Mouse (Mus musculus) lung, embryonic 16.5 days (tissue): ENCODE data around the gene Fam167b. TPM values are rescaled to one million over a fixed set of nuclear protein-coding genes. Genes with fewer than 3 reads are reported as not detected.

ENCODE experiments used
- ATAC-seq: fragments of 200-750 bp; cut with Nextera tagmentation; 2 replicates; pipeline ENCODE4 v1.8.0; 2017; ENCODE audit warnings: low read depth, mild to moderate bottlenecking, moderate library complexity
- H3K27ac ChIP-seq: fragments of 300-500 bp; sonication (generic); 2 replicates; pipeline ENCODE4 v1.5.1; 2014; ENCODE audit warnings: mild to moderate bottlenecking, control low read depth, low read length
- H3K27me3 ChIP-seq: fragments of 300-500 bp; sonication (generic); 2 replicates; pipeline ENCODE4 v1.6.1; 2014; ENCODE audit warnings: low read depth, low read length, mixed read lengths; ENCODE audit not compliant: control insufficient read depth, insufficient read depth
- H3K36me3 ChIP-seq: fragments of 300-500 bp; sonication (generic); 2 replicates; pipeline ENCODE4 v1.6.1; 2014; ENCODE audit warnings: low read length; ENCODE audit not compliant: control insufficient read depth, insufficient read depth
- H3K4me1 ChIP-seq: fragments of 300-500 bp; sonication (generic); replicated peaks from 2 replicates; pipeline ENCODE4 v1.6.1; 2014; ENCODE audit warnings: low read length, mixed read lengths; ENCODE audit not compliant: control insufficient read depth, insufficient read depth
- H3K4me2 ChIP-seq: fragments of 300-500 bp; sonication (generic); 2 replicates; pipeline ENCODE4 v1.6.1; 2014; ENCODE audit warnings: low read depth, low read length, control low read depth
- H3K4me3 ChIP-seq: fragments of 300-500 bp; sonication (generic); 2 replicates; pipeline ENCODE4 v1.5.1; 2014; ENCODE audit warnings: mild to moderate bottlenecking, low read length, control low read depth
- H3K9ac ChIP-seq: fragments of 300-500 bp; sonication (generic); 2 replicates; pipeline ENCODE4 v1.6.1; 2014; ENCODE audit warnings: low read length, control low read depth
- H3K9me3 ChIP-seq: fragments of 300-500 bp; sonication (generic); 2 replicates; pipeline ENCODE4 v1.6.1; 2016; ENCODE audit warnings: low read length; ENCODE audit not compliant: control insufficient read depth
- WGBS: fragments of 180-500 bp; shearing (Covaris S2); extraction: QIAGEN DNeasy Blood & Tissue Kit; methylation state at CpG from one replicate; pipeline ENCODE4 v1.1.7; 2014; 5-methylcytosine and 5-hydroxymethylcytosine counted together
- polyA plus RNA-seq: library from polyadenylated mRNA; unstranded; fragments of >200 nt; fragmentation: Nextera tagmentation; extraction: Ambion mirVana; gene quantifications from 2 replicates; pipeline ENCODE4 v1.2.1, GENCODE M21; 2015

Gene Fam167b
- polyA plus RNA-seq, 1 experiment from 2014 or later = 5.3 TPM

- ATAC-seq = no peak
- no peak overlapping the region for H3K4me3 ChIP-seq
- H3K27ac ChIP-seq = peak overlapping the region; percentile 62
- H3K4me2 ChIP-seq = no peak overlapping the region
- no peaks in the 10 kb centered on the region for H3K9me3 ChIP-seq
- peaks cover 5% of the 10 kb centered on the region; the same call in 1 of the 2 replicates for H3K4me1 ChIP-seq
- 62% methylated on average over 13 of the region's 13 CpGs for WGBS
- H3K27me3 ChIP-seq = no peaks in the 10 kb centered on the region; the same call in 1 of the 2 replicates
- no peaks in the 10 kb centered on the region for H3K36me3 ChIP-seq
- H3K9ac ChIP-seq = no peak overlapping the region
Observed at GRCm38 (mm10) chr4:129572236-129573092, 5.9 kb downstream of the Fam167b start.

- Histone ChIP-seq H3K4me3 (no peak overlapping the region), H3K27ac (no peak overlapping the region; the same call in 1 of the 2 replicates), H3K4me1 (no peaks in the 10 kb centered on the region; the same call in 1 of the 2 replicates), H3K9ac (no peak overlapping the region), H3K27me3 (no peaks in the 10 kb centered on the region; the same call in 1 of the 2 replicates), H3K9me3 (no peaks in the 10 kb centered on the region), H3K36me3 (no peaks in the 10 kb centered on the region), H3K4me2 (no peak overlapping the region)
- 63% methylated on average over 8 of the region's 8 CpGs for WGBS
- no peak for ATAC-seq
Observed at GRCm38 (mm10) chr4:129571551-129572084, 6.7 kb downstream of the Fam167b start.

GRCm38 (mm10) chr4:129570028-129570427, 8.3 kb downstream of the Fam167b start:
- H3K9ac ChIP-seq = no peak overlapping the region
- H3K9me3 ChIP-seq = no peaks in the 10 kb centered on the region
- no peaks in the 10 kb centered on the region for H3K36me3 ChIP-seq
- no peak overlapping the region for H3K4me2 ChIP-seq
- H3K27me3 ChIP-seq = no peaks in the 10 kb centered on the region
- no peak overlapping the region for H3K4me3 ChIP-seq
- no peak overlapping the region for H3K27ac ChIP-seq
- H3K4me1 ChIP-seq = no peaks in the 10 kb centered on the region
- 83% methylated on average over 6 of the region's 6 CpGs for WGBS
- ATAC-seq = no peak

DNA sequence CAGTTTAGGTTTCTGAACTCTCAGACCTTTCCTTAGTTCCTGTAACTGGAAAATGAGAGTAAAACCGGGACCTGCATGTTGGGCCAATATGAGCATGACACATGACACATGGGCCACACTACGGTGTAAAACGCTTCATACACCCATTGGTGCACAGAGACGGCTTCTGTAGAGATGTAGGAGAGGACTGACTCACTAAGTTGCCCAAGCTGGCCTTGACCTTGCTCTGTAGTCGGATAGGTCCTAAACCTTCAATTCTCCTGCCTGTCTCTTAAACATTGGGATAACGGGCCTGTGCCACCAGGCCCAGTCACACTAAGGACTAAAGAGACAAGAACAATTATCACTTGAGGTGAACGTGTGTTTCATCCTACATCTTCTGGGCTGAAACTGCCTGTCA, 10.0 kb downstream of the Fam167b start:
- ATAC-seq = no peak
- no peak overlapping the region for H3K9ac ChIP-seq
- 88% methylated on average over 7 of the region's 7 CpGs for WGBS
- H3K27me3 ChIP-seq = no peaks in the 10 kb centered on the region
- H3K9me3 ChIP-seq = no peaks in the 10 kb centered on the region
- no peak overlapping the region for H3K4me3 ChIP-seq
- H3K4me2 ChIP-seq = no peak overlapping the region
- 0 out of 2 replicates have a peak, but pooled peaks cover 2% of the 10 kb centered on the region for H3K4me1 ChIP-seq
- no peak overlapping the region for H3K27ac ChIP-seq
- H3K36me3 ChIP-seq = no peaks in the 10 kb centered on the region

DNA sequence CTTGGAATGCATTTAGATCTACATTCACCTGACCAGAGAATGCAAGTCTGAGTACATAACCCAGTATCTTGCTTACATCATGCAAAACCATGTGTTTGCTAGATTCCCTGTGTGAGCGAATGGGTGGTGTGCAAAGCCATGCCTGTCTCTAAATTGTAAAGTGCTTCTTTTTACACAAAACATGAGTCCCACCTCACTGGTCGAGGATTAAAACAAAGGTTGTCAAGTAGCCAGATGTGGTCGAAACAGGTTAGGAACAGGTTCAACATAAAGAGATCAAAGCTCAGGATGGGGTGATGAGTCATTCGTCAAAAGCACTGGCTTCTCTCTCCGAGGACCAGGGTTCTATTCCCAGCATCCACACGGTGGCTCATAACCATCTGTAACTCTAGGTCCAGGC, 13.2 kb downstream of the Fam167b start:
- no peaks in the 10 kb centered on the region for H3K27me3 ChIP-seq
- no peak overlapping the region for H3K9ac ChIP-seq
- H3K36me3 ChIP-seq = no peaks in the 10 kb centered on the region
- 0 out of 2 replicates have a peak, but pooled peaks cover 2% of the 10 kb centered on the region for H3K4me1 ChIP-seq
- H3K4me2 ChIP-seq = no peak overlapping the region
- 71% methylated on average over 6 of the region's 6 CpGs for WGBS
- H3K4me3 ChIP-seq = no peak overlapping the region
- H3K9me3 ChIP-seq = no peaks in the 10 kb centered on the region
- ATAC-seq = no peak
- H3K27ac ChIP-seq = no peak overlapping the region

DNA sequence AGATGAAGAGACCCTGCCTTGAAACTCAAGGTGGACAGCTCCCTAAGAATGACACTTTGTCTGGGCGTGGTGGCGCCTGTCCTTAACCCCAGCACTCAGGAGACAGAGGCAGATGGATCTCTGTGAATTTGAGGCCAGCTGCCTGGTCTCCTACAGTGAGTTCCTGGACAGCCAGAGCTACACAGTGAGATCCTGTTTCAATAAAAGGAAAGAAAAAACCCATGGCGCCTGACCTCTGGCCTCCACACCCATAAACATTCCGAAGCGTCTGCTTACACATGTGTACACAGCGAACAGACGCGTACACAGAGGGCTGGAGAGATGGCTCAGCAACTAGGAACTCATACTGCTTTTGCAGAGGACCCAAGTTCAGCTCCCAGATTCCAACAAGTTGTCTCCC, 14.6 kb downstream of the Fam167b start:
- no peak overlapping the region for H3K4me2 ChIP-seq
- no peaks in the 10 kb centered on the region for H3K27me3 ChIP-seq
- peak; percentile 65; the same call in 1 of the 2 replicates for ATAC-seq
- no peaks in the 10 kb centered on the region for H3K36me3 ChIP-seq
- H3K27ac ChIP-seq = no peak overlapping the region
- H3K4me1 ChIP-seq = 0 out of 2 replicates have a peak, but pooled peaks cover 2% of the 10 kb centered on the region
- no peak overlapping the region for H3K9ac ChIP-seq
- no peak overlapping the region for H3K4me3 ChIP-seq
- no peaks in the 10 kb centered on the region for H3K9me3 ChIP-seq
- 24% methylated on average over 8 of the region's 8 CpGs for WGBS

GRCm38 (mm10) chr4:129561184-129561583, 17.2 kb downstream of the Fam167b start:
- Histone ChIP-seq H3K9ac (no peak overlapping the region), H3K4me2 (no peak overlapping the region), H3K4me3 (no peak overlapping the region), H3K9me3 (no peaks in the 10 kb centered on the region), H3K27ac (no peak overlapping the region), H3K4me1 (peaks cover 7% of the 10 kb centered on the region), H3K36me3 (no peaks in the 10 kb centered on the region), H3K27me3 (no peaks in the 10 kb centered on the region)
- ATAC-seq = no peak
- 70% methylated on average over 5 of the region's 5 CpGs for WGBS

- peaks cover 2% of the 10 kb centered on the region; the same call in 1 of the 2 replicates for H3K27me3 ChIP-seq
- H3K9me3 ChIP-seq = no peaks in the 10 kb centered on the region
- H3K9ac ChIP-seq = no peak overlapping the region
- no peak for ATAC-seq
- WGBS = 71% methylated on average over 12 of the region's 12 CpGs
- no peak overlapping the region for H3K4me3 ChIP-seq
- H3K36me3 ChIP-seq = no peaks in the 10 kb centered on the region
- H3K4me2 ChIP-seq = no peak overlapping the region
- peaks cover 14% of the 10 kb centered on the region for H3K4me1 ChIP-seq
- H3K27ac ChIP-seq = no peak overlapping the region
Observed at GRCm38 (mm10) chr4:129558321-129558955, 19.9 kb downstream of the Fam167b start.

- Histone ChIP-seq H3K27me3 (peaks cover 2% of the 10 kb centered on the region; the same call in 1 of the 2 replicates), H3K4me3 (peak overlapping the region; percentile 64), H3K27ac (peak overlapping the region; percentile 63), H3K4me1 (peaks cover 14% of the 10 kb centered on the region), H3K9me3 (no peaks in the 10 kb centered on the region), H3K9ac (peak overlapping the region; percentile 76), H3K36me3 (no peaks in the 10 kb centered on the region), H3K4me2 (peak overlapping the region; percentile 97)
- 65% methylated on average over 9 of the region's 9 CpGs for WGBS
- peak; percentile 2; the same call in 1 of the 2 replicates for ATAC-seq
Observed at GRCm38 (mm10) chr4:129557256-129557808, 21.0 kb downstream of the Fam167b start.
